Mouse (Mus musculus): ENCODE results near the gene Snrpa.

Gene Snrpa

DNA sequence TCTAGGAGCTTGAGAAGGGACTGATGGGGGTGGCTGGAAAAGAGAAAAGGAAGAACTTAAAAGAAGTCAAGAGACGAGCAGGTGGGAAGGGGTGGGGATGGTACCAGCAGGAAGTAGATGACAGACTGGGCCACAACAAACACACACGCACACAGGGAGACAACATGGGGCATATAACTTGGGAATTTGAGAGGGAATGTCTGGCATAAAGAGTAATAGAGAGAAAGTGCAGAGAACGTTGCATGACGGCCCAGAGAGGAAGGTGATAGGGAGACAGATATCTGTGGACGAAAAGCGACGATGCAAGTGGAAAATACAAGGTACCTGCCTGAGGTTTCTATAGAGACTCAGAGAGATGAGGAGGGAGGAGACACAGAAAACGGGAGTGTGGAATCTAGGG, 30.4 kb downstream of the Snrpa start:
- DNase-seq = no peak

DNA sequence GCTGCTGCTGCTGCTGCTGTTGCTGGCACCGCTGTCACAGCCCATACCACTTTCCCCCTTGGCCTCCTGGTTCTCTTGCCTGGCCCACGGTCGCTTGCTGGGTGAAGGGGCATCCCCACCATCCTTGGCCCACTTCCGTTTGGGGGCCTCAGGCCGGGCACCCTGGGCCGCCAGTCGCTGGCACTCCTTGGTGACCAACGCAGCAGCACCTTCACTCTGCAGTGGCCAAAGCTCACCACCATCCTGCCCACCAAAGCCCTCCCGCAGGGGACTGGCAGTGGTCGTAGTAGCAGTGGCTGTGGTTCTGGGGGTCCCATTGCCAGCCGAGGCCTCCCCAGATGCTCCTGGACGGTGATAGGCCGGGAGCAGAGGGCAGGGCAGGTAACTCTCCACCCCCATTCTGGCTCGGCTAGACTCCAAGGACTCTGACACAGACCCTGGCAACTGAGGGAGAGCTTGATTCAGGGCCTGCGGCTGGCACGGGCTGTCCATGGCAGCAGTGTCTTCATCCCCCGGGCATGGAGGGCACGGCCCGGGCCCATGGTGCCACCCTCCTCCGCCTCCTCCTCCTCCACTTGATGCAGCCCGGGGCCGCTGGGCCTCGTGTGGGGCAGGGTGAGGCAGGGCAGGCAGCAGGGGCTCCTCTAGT, 30.9 kb downstream of the Snrpa start:
- peak; percentile 66 for DNase-seq

DNA sequence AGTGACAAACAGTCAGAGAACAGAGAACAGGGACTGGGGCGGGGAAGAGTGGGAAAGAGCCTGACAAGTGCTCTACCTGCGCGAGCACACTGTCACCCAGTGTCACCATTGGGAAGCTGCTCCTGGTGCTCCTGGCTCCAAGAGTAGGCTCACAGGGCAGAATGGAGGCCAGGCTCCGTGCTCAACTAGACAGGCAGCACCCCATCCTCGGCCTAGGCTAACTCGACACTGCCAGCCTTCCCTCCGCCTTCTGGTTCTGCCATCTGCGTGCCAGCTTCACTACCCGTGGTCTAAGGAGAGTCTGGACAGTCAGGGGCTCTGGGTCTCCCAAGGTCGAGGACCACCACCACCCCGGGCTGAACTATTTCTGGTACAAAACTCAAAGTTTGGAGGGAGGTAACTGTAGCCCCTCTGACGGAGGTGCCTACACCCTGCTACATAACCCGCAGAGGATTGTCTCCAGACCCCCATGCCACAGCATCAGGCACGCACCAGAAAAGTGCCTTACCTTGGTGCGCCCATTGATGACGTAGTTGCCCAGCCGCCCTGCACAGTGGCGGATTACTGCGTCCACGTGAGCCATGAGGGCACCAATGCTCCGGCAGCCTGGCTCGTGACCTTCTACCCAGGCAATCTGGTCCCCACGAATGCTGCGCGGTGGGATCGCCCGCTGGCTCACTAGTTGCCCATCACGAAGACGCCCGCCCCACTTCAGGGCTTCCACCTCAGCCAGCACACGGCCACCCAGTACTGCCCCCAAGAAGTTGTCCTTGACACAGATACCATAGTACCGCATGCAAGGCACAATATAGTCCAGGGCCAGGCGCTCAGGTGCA, 31.7 kb downstream of the Snrpa start:
- peak; percentile 59 for DNase-seq

DNA sequence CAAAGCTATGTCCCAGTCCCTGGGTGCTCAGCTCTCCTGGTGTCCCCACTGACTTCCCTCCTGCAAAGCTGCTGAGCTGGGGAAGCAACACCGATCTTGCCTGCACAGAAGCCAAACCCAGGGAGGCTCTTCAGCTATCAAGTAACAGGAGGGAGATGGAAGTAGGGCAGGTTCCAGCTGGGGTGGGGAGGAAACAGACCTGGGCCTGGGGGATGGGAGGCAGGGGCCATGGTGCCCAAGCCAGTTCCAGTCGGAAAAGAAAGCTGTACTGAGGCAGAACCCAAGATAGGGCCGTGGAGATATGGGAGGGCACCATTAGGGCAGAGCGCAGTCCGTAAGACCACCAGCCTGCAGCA, 32.6 kb downstream of the Snrpa start:
- peak; percentile 25 for DNase-seq

DNA sequence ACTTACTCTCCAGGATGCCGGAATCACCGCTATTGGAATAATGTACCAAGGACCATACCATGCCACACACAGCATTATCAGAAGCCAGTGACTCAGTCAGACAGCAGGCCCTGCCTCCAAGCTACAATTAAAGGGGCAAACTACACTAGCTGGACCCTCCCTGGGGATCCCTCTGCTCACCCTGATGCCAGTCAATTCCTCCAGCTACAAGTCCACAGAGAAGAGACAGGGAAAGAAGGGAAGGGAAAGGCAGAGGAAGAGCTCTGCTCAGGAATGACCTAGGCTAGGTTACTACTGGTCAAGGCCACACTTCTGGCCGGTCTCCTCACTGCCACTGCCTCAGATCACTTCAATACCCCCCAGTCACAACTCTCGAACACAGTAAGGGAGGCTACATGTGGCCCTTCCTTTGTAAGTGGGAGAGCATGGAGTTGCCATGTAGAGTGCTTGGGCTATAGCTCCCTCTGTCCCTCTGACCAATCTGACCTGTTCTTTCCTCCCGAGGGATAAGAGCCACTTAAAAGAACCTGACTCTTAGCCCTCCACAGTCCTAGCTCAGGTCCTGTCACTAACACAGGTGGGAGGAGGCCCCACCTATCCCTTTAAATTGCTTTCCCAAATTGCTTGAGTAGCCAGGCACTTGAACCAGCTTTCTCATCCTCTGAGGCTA, 33.2 kb downstream of the Snrpa start:
- DNase-seq = peak; percentile 14

DNA sequence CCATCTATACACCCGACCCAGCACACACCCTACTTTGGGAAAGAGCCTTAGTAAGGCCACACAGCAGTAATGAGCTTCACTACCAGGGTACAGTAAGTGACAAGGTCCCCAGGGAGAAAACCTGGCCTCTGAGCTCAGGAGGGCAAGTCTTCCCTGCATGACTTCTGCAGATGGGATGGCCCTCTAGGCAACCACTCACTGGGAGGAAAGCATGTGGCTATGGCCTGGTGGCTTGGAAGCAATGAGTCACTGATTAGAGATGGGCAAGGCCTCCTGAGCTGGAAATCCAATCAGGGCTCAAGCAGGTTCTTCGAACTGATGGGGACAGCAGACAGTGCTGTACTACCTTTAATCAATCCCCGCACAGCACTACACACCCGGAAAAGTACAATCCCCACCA, 34.3 kb downstream of the Snrpa start:
- peak; percentile 25 for DNase-seq

DNA sequence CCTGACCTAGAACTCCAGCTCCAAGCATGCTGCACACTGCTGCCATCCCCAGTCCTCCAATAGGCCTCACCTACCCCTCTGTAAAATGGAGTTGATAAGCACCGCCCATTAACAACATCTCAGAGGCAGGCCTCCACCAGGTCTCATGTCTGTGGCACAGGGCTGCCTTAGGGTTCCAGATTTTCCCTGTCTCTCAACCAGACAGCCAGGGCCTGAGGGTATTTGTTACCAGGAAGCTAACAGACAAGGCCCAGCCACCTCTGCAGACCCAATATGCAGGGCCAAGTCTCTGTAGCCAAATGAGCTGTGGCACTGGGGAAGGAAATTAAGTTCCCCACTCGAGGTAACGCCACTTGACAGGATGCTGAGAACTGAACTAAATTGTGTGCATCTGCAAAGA, 35.1 kb downstream of the Snrpa start:
- peak; percentile 9 for DNase-seq

DNA sequence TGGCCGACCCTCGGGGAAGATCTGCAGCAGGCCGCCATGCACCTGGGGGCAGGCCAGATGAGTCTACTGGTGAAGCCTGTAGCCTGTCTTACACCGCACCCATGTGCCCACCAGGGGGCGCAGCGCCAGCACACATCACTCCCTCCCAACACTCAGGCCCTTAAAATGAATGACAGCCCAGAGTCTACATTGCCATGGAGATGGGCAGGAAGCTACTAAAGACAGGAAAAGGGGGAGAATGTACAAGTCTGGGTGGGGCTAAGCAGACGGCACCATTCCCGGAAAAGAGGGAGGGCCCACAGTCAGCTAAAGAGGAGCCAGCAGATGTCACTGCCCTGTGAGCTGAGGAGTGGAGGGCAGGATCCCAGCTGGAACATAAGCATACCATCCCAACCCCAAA, 36.2 kb downstream of the Snrpa start:
- DNase-seq = peak; percentile 82

DNA sequence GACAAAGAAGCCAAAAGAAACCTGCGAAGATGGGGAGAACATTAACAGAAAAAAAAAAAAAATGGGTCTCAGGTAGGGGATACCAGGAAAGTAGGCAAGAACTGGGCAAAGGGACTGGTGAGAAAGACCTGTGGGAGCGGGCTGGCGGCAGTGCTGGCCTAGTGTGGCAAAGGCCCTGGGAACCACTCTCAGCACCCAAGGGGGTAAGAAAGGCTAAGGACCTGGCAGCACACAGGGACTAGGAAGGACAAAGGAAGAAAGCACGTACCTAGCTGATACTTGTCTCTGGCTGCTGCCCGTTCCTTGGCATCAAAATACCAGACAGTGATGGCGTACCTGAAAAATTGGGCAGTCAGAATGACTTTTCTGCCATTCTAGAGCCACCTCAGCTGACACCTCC, 36.8 kb downstream of the Snrpa start:
- DNase-seq = peak; percentile 14

DNA sequence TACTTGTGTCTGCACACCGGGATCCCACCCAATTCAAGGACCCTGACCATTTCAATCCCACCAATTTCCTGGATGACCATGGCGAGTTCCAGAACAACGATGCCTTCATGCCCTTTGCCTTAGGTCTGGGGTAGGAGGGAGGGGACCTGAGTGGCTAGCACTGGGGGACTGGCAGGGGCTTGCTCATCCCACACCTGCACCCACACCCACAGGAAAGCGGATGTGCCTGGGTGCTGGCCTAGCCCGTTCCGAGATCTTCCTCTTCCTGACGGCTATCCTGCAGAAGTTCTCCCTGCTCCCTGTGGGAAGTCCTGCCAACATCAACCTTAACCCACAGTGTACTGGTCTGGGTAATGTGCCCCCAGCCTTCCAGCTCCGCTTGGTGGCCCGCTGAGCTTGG, 37.9 kb downstream of the Snrpa start:
- no peak for DNase-seq

DNA sequence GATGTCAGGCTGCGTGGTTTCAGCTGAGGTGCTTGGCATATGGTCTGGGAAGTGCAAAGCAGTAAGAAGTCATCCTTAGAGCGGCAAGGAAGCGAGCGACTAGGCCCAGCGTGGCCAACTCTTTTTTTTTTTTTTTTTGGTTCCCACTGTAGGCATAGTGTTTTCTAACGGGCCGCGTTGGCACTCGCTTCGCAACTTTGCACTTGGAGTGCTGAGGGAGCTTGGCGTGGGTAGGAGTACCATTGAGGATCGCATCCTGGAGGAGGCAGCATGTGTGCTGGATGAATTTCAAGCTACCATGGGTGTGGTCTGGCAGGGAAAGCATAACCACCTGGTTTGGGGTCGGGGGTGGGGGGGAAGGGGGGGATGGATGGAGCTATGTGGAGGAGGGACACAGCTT, 40.1 kb downstream of the Snrpa start:
- no peak for DNase-seq

DNA sequence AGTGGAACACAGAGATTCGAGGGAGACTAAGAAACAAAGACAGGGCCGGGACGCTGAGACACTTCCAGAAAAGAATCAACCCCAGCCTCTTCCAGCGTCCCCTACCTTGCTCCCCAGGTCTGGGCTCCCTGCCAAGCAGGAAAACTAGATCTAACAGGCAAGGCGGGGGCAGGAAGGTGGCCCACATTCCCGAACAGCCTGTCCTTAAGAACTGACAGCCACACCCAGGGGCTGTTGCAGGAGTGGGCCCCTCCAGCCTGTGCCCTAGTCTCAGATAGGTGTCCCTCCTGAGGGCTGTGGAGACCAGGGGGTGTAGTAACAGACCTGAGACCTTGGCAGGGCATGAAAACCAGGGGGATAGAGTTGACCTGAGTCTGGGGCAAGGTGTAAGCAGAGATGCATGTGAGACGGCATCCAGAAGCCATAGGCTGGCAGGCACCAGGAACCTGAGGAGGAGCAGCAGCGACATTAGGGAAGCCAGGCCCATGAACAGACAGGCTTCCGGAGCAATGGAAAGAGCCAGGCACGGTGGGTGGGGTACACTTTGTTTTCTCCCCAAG, 42.8 kb downstream of the Snrpa start, which contains the start of gene Cyp2t4:
Gene Cyp2t4, plus strand, starts transcription at position 510 of the 560 bp plus-strand sequence.
- DNase-seq = peak; percentile 22
